Mouse (Mus musculus): ENCODE measurements at regions not wholly inside any gene's neighbourhood (a gene's known extent, or its start where the extent isn't known, plus 50 kb on each side); places are given as distances from the start of the nearest gene placed in this dataset.
A peak's percentile ranks its signal among the peaks of the same experiment; 100 is the strongest.

DNA sequence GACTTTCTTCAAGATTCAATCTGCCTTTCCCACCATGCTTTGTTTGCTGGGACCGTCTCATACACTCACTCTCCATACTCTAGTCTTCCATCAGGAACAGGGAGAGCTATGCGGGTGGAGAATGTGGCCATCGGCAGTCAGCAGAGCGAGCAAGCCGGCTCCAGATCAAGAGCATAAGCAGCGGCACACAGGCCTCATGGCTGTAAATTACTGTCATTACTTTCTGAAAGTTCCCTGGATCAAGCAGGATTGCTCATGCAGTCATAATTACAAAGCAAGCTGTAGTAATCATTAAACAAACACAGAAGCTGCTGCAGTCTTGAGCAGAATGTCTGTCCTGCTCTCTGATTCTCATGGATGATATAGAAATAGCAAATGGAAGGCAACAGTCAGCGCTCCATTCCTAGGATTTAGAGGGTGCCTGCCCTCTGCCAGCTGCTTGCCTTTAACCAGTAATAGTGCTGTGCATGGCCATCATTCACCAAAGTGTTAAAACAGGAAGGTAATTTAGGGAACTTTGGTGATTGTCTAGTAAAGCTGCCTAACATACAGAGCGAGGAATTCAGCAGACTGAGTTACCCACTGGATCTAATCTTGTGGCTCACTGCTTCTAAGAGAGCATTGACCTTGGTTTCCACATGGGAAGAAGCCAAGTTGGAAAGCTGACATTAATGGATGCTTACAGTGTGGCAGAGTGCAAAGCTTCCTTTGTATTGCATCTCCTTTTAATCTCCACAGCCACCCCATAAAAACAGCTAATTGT, 298.2 kb downstream of the 1190002N15Rik start:
- no peak for DNase-seq

- no peak for DNase-seq
These were observed 299.3 kb downstream of the 1190002N15Rik start for GRCm38 (mm10) chr9:94238565-94238964.

- no peak for DNase-seq
These were observed 308.3 kb downstream of the 1190002N15Rik start for GRCm38 (mm10) chr9:94229537-94229936.

GRCm38 (mm10) chr9:94219116-94219515, 318.8 kb downstream of the 1190002N15Rik start:
- peak; percentile 22 for DNase-seq

- no peak for DNase-seq
These were observed 321.2 kb downstream of the 1190002N15Rik start for GRCm38 (mm10) chr9:94216414-94217279.

GRCm38 (mm10) chr9:94210467-94211249, 327.2 kb downstream of the 1190002N15Rik start:
- DNase-seq: no peak

- DNase-seq: no peak
These were observed 328.9 kb downstream of the 1190002N15Rik start for GRCm38 (mm10) chr9:94208987-94209386.

DNA sequence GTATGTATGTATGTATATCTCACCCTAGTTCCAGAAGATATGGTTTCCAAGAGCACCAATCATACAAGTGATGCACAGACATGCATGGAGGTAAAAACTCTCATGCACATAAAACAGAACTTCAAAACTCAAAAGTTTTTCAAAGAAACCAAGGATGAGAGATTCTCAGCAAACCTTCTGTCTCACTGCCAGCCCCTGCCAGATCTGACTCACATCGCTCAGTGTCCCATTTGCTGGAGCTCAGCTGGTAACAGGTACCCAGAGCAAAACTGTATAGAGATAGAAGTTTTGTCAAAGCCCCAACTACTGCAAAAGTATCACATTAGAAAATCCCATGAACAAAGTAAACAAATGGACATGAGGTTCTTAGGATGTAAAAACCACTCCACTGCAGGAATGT, 337.0 kb downstream of the 1190002N15Rik start:
- DNase-seq: no peak

GRCm38 (mm10) chr9:94199864-94200263, 338.0 kb downstream of the 1190002N15Rik start:
- DNase-seq: no peak

GRCm38 (mm10) chr9:94191083-94191482, 346.8 kb downstream of the 1190002N15Rik start:
- DNase-seq: no peak

- DNase-seq: no peak
These were observed 347.7 kb downstream of the 1190002N15Rik start for GRCm38 (mm10) chr9:94189872-94190800.

DNA sequence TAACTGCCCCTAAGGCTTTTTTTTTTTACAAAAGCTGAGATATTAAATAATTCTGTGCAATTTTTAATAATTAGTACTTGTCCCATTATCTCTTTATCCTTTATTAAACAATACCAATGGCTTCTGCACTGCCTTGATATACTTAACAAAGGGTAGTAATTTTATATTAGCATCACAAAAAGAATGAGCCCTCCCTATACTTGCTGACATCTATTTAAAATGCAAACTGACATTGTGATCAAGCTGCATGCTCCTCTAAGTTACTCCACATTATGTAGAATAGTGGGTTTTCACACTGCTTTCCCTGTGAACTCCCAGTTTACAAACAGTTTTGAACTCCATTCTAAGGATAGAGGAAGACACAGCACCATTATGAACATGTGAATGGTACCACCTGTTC, 349.8 kb downstream of the 1190002N15Rik start:
- no peak for DNase-seq

- DNase-seq: no peak
These were observed 367.8 kb downstream of the 1190002N15Rik start for GRCm38 (mm10) chr9:94169905-94170612.

GRCm38 (mm10) chr9:94163671-94164070, 374.2 kb downstream of the 1190002N15Rik start:
- no peak for DNase-seq

- DNase-seq: no peak
These were observed 382.3 kb downstream of the 1190002N15Rik start for GRCm38 (mm10) chr9:94155581-94155980.

GRCm38 (mm10) chr9:94148474-94148873, 389.4 kb downstream of the 1190002N15Rik start:
- DNase-seq: no peak

DNA sequence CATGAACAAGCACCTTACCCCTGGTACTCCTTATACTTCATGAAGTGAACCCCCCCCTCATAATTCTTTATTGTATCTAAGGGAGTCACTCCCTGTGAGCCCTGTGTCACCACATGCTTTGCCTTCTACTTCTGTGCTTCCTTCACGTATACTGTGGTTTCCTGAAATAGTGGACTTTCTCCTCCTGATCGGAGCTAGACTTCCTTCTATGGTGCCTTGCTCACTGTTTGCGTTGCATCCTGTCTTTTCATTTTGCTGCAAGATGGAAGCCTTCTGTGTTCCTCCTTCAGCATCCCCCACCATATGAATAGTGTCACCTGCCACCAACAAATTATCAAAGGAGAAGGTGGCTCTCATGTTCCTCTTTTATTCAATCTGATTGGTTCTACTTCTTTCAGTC, 391.1 kb downstream of the 1190002N15Rik start:
- DNase-seq: no peak

- no peak for DNase-seq
These were observed 401.4 kb downstream of the 1190002N15Rik start for GRCm38 (mm10) chr9:94136444-94136843.

DNA sequence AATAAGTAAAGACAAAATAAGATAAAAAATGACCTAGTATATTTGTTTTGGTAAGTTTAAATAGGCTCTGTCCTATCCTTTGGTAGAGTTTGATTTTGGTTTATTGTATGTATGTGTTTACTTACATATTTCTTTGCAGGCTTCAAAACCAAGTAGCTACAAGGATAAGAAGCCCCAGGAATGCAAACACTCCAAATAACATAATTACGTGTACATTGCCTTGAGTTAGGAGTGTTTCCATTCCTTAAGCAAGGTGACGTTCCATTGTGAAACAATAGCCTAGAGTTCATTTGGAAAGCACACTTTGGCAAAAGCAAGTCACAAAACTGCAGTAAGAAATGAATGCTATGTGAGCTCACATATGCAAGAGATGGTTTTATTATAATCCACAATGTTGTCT, 404.2 kb downstream of the 1190002N15Rik start:
- no peak for DNase-seq

- no peak for DNase-seq
These were observed 406.5 kb downstream of the 1190002N15Rik start for GRCm38 (mm10) chr9:94131367-94131766.

DNA sequence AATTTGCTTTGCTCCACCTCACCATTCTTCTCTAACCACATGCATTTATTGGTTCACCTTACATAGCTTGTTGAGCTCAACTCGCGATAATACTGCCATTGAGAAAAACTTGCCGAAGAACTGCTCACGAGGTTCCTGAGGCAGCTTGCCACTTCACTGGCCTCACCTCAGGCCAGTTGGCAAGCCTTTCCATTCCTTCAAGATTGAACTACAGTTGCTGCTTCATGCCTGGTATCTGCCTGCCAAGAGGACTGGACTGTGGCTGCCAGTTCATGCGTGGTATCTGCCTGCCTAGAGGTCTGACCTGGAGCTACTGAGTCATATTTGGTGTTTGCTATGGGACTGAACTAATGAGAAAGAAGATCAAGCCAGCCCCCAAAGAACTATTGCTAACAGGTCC, 420.9 kb downstream of the 1190002N15Rik start:
- peak; percentile 6 for DNase-seq
